Mouse (Mus musculus) heart, postnatal 0 days (tissue): Measurements from ENCODE around the gene Smtnl2. TPM values are rescaled to one million over a fixed set of nuclear protein-coding genes. Genes with fewer than 3 reads are reported as not detected.
"Not testable (repeated sequence)": the region's sequence is repeated elsewhere in the genome, so short reads cannot be mapped to it uniquely, and the experiment has no call there.

Source experiments
- ATAC-seq: fragments of 200-750 bp; cut with Nextera tagmentation; 2 replicates; pipeline ENCODE4 v1.8.0; 2017; ENCODE audit warnings: low read depth, moderate number of reproducible peaks, moderate library complexity; ENCODE audit not compliant: insufficient read depth
- DNase-seq: peaks from one replicate; pipeline ENCODE4 v3.0.0-alpha.2; 2016; ENCODE audit warnings: low spot score
- H3K27ac ChIP-seq: fragments of 300-500 bp; sonication (generic); 2 replicates; pipeline ENCODE4 v1.5.1; 2014; ENCODE audit warnings: low read depth, mild to moderate bottlenecking
- H3K27me3 ChIP-seq: fragments of 300-500 bp; sonication (generic); 2 replicates; pipeline ENCODE4 v1.6.1; 2014; ENCODE audit warnings: low read length, mixed read lengths; ENCODE audit not compliant: control insufficient read depth, insufficient read depth
- H3K36me3 ChIP-seq: fragments of 300-500 bp; sonication (generic); replicated peaks from 2 replicates; pipeline ENCODE4 v1.6.1; 2014; ENCODE audit warnings: low read length, mixed read lengths; ENCODE audit not compliant: control insufficient read depth, insufficient read depth
- H3K4me1 ChIP-seq: fragments of 300-500 bp; sonication (generic); 2 replicates; pipeline ENCODE4 v1.6.1; 2014; ENCODE audit warnings: antibody characterized with exemption; ENCODE audit not compliant: control insufficient read depth, insufficient read depth
- H3K4me2 ChIP-seq: fragments of 300-500 bp; sonication (generic); 2 replicates; pipeline ENCODE4 v1.6.1; 2014; ENCODE audit warnings: low read depth, mild to moderate bottlenecking, low read length, moderate library complexity
- H3K4me3 ChIP-seq: fragments of 300-500 bp; sonication (generic); 2 replicates; pipeline ENCODE4 v1.5.1; 2014; ENCODE audit warnings: low read depth, low read length
- H3K9ac ChIP-seq: fragments of 300-500 bp; sonication (generic); replicated peaks from 2 replicates; pipeline ENCODE4 v1.6.1; 2014; ENCODE audit warnings: low read depth, low read length, mixed read lengths
- H3K9me3 ChIP-seq: fragments of 300-500 bp; sonication (generic); replicated peaks from 2 replicates; pipeline ENCODE4 v1.6.1; 2016; ENCODE audit warnings: low read length; ENCODE audit not compliant: control insufficient read depth
- CTCF ChIP-seq: IDR thresholded peaks from 2 replicates; pipeline ENCODE4 v1.5.1; 2016; ENCODE audit warnings: antibody characterized with exemption, control low read depth, low read depth
- EP300 ChIP-seq: IDR thresholded peaks from 2 replicates; pipeline ENCODE4 v1.6.1; 2016; ENCODE audit warnings: antibody characterized with exemption, low read depth
- WGBS: fragments of 180-500 bp; shearing (Covaris S2); extraction: QIAGEN DNeasy Blood & Tissue Kit; methylation state at CpG from one replicate; pipeline ENCODE4 v1.1.7; 2014; 5-methylcytosine and 5-hydroxymethylcytosine counted together
- polyA plus RNA-seq: library from polyadenylated mRNA; unstranded; fragments of >200 nt; fragmentation: Nextera tagmentation; extraction: Ambion mirVana; gene quantifications from 2 replicates; pipeline ENCODE4 v1.2.1, GENCODE M21; 2015
- total RNA-seq: library from RNA; depleted of rRNA; stranded (reverse); fragments of >200 nt; gene quantifications from 2 replicates; pipeline ENCODE4 v1.2.3, GENCODE M21; 2014; ENCODE audit warnings: low replicate concordance

Smtnl2 gene
- total and polyA plus RNA-seq, 2 experiments from 2014 or later: 72.9 to 88.5 TPM

DNA sequence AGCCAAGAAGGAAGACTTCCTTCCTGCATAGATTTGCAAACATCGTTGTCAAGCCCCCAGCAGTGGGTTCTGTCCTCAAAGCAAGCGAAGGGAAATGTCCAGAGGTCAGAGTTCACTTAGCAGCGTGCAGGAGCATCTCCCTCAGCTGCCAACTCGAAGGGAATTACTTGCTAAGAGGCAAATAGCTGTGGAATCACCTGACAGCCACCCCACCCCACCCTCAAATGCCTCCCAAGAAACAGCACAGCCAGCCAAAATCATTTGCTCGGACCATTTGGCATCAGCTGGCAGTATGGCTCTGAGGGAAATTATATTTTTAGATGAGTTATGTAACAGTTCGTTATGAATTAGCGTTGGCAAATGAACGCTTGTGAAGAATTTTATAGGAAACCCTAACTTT is 62.5 kb downstream of the Smtnl2 start:
- H3K4me2 ChIP-seq: no peak overlapping the region
- no peak overlapping the region for H3K4me3 ChIP-seq
- WGBS: 46% methylated on average over 8 of the region's 8 CpGs
- H3K9ac ChIP-seq: no peak overlapping the region
- no peaks in the 10 kb centered on the region for H3K36me3 ChIP-seq
- H3K9me3 ChIP-seq: no peaks in the 10 kb centered on the region
- H3K4me1 ChIP-seq: no peaks in the 10 kb centered on the region
- DNase-seq (no peak), ATAC-seq (no peak)
- TF ChIP-seq CTCF (no peak), EP300 (no peak)
- H3K27ac ChIP-seq: no peak overlapping the region
- H3K27me3 ChIP-seq: no peaks in the 10 kb centered on the region

DNA sequence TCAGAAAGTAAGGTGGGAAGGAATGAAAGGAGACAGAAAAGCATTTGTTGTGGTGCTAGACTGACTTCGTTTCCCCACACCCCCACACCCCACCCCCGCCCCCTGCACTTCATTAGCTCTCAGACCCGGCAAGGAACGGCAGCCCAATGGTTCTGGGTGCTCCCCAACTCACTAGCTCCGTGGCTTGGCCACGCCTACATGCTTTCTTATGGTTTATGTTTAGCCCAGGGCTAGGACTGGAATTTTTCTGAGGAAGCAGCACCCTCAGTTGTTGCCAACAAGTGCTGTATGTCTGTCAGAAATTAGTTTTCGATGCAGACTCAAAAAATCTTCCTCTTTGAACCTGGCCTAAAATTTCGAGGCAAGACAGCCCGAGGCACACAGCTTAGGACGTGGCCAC is 63.0 kb downstream of the Smtnl2 start:
- Histone ChIP-seq H3K4me1 (no peaks in the 10 kb centered on the region), H3K9ac (no peak overlapping the region), H3K9me3 (no peaks in the 10 kb centered on the region), H3K4me2 (no peak overlapping the region), H3K36me3 (no peaks in the 10 kb centered on the region), H3K27me3 (no peaks in the 10 kb centered on the region), H3K4me3 (no peak overlapping the region), H3K27ac (no peak overlapping the region)
- 51% methylated on average over 10 of the region's 10 CpGs for WGBS
- no peak for DNase-seq
- no peak for ATAC-seq
- TF ChIP-seq EP300 (no peak), CTCF (no peak)

GRCm38 (mm10) chr11:72344486-72344885 is 67.0 kb downstream of the Smtnl2 start:
- DNase-seq (no peak), ATAC-seq (no peak)
- Histone ChIP-seq H3K27me3 (no peaks in the 10 kb centered on the region), H3K4me1 (no peaks in the 10 kb centered on the region), H3K4me2 (no peak overlapping the region), H3K9me3 (no peaks in the 10 kb centered on the region), H3K9ac (no peak overlapping the region), H3K36me3 (no peaks in the 10 kb centered on the region), H3K27ac (no peak overlapping the region), H3K4me3 (no peak overlapping the region)
- 87% methylated on average over 11 of the region's 11 CpGs for WGBS
- TF ChIP-seq CTCF (no peak), EP300 (no peak)

GRCm38 (mm10) chr11:72343904-72344303 is 67.6 kb downstream of the Smtnl2 start:
- no peaks in the 10 kb centered on the region for H3K4me1 ChIP-seq
- no peaks in the 10 kb centered on the region for H3K9me3 ChIP-seq
- peak; percentile 38 for DNase-seq
- no peaks in the 10 kb centered on the region for H3K36me3 ChIP-seq
- no peak overlapping the region for H3K27ac ChIP-seq
- no peak overlapping the region for H3K4me2 ChIP-seq
- no peaks in the 10 kb centered on the region for H3K27me3 ChIP-seq
- TF ChIP-seq CTCF (peak; percentile 69), EP300 (no peak)
- no peak for ATAC-seq
- 23% methylated on average over 8 of the region's 8 CpGs for WGBS
- no peak overlapping the region for H3K9ac ChIP-seq
- H3K4me3 ChIP-seq: no peak overlapping the region

- WGBS: 89% methylated on average over 5 of the region's 5 CpGs
- H3K4me1 ChIP-seq, H3K27ac ChIP-seq, DNase-seq, H3K27me3 ChIP-seq, H3K36me3 ChIP-seq, H3K4me3 ChIP-seq, H3K9me3 ChIP-seq, H3K9ac ChIP-seq, H3K4me2 ChIP-seq, ATAC-seq: not testable (repeated sequence)
These were observed 68.3 kb downstream of the Smtnl2 start for GRCm38 (mm10) chr11:72343238-72343625.

- Histone ChIP-seq H3K4me2 (no peak overlapping the region), H3K27me3 (no peaks in the 10 kb centered on the region), H3K36me3 (no peaks in the 10 kb centered on the region), H3K4me3 (no peak overlapping the region), H3K9ac (no peak overlapping the region), H3K4me1 (no peaks in the 10 kb centered on the region), H3K9me3 (no peaks in the 10 kb centered on the region), H3K27ac (no peak overlapping the region)
- DNase-seq: peak; percentile 64
- ATAC-seq: peak; percentile 79
- TF ChIP-seq CTCF (peak; percentile 75), EP300 (no peak)
- WGBS: 11% methylated on average over 7 of the region's 7 CpGs
These were observed 68.8 kb downstream of the Smtnl2 start for GRCm38 (mm10) chr11:72342549-72343237.
